Mouse (Mus musculus) erythroblast, embryonic 14.5 days (primary cell): ENCODE data around the gene Olfr111. TPM values are rescaled to one million over a fixed set of nuclear protein-coding genes. Genes with fewer than 3 reads are reported as not detected.

Experiments
- H3K27me3 ChIP-seq: 2 replicates; pipeline ENCODE4 v1.6.1; 2012; ENCODE audit warnings: inconsistent platforms; ENCODE audit not compliant: control insufficient read depth
- H3K36me3 ChIP-seq: 2 replicates; pipeline ENCODE4 v1.6.1; 2012; ENCODE audit warnings: mild to moderate bottlenecking, inconsistent platforms; ENCODE audit not compliant: control insufficient read depth
- H3K4me1 ChIP-seq: 2 replicates; pipeline ENCODE4 v1.6.1; 2012; ENCODE audit warnings: inconsistent platforms; ENCODE audit not compliant: control insufficient read depth
- H3K4me3 ChIP-seq: replicated peaks from 2 replicates; pipeline ENCODE3; 2012; ENCODE audit warnings: moderate library complexity, mild to moderate bottlenecking, inconsistent platforms
- H3K9me3 ChIP-seq: 2 replicates; pipeline ENCODE4 v1.6.1; 2012; ENCODE audit warnings: low read length, inconsistent platforms, mixed read lengths; ENCODE audit not compliant: control insufficient read depth
- GATA1 ChIP-seq: IDR thresholded peaks from 2 replicates; pipeline ENCODE4 v1.6.1; 2012; ENCODE audit warnings: low read length, inconsistent platforms, mixed read lengths
- TAL1 ChIP-seq: IDR thresholded peaks from 3 replicates; pipeline ENCODE4 v1.6.1; 2012; ENCODE audit warnings: low read length, inconsistent platforms, mixed read lengths
- polyA plus RNA-seq: library from polyadenylated mRNA; stranded (reverse); fragments of >175 nt; gene quantifications from 2 replicates; pipeline ENCODE4 v1.2.3, GENCODE M21; 2012

The Olfr111 gene
- polyA plus RNA-seq, 1 experiment = not detected

GRCm38 (mm10) chr17:37558913-37559615, 51.2 kb downstream of the Olfr111 start:
- TF ChIP-seq GATA1 = no peak
- TF ChIP-seq TAL1 = no peak
- H3K27me3 ChIP-seq = no peaks in the 10 kb centered on the region
- H3K36me3 ChIP-seq = no peaks in the 10 kb centered on the region
- H3K9me3 ChIP-seq = no peaks in the 10 kb centered on the region; the same call in 1 of the 2 replicates
- H3K4me3 ChIP-seq = no peak overlapping the region
- no peaks in the 10 kb centered on the region for H3K4me1 ChIP-seq

- Histone ChIP-seq H3K4me1 (no peaks in the 10 kb centered on the region), H3K4me3 (no peak within 1 kb of the TSS), H3K36me3 (no peaks in the 10 kb centered on the region), H3K27me3 (no peaks in the 10 kb centered on the region), H3K9me3 (no peaks in the 10 kb centered on the region)
- TF ChIP-seq GATA1 (no peak), TAL1 (no peak)
These were observed 61.5 kb downstream of the Olfr111 start, which contains the start of gene Olfr112 for GRCm38 (mm10) chr17:37569351-37569750. Gene Olfr112, minus strand, starts transcription at chr17:37569451.

GRCm38 (mm10) chr17:37577563-37577962, 69.7 kb downstream of the Olfr111 start, which contains the start of gene Olfr113:
Gene Olfr113, minus strand, starts transcription at chr17:37577663.
- Histone ChIP-seq H3K4me3 (no peak within 1 kb of the TSS), H3K36me3 (no peaks in the 10 kb centered on the region), H3K27me3 (no peaks in the 10 kb centered on the region), H3K9me3 (no peaks in the 10 kb centered on the region), H3K4me1 (no peaks in the 10 kb centered on the region)
- no peak for TF ChIP-seq TAL1
- TF ChIP-seq GATA1 = no peak

Other genes with a start within 250 kb of the Olfr111 start
- 0.06 TPM in 1 of 2 replicates, not detected in the other for gene Olfr98, start 244.3 kb upstream of the Olfr111 start, polyA plus RNA-seq
- not detected in 2 replicates for gene H2-M3, start 237.8 kb upstream of the Olfr111 start, polyA plus RNA-seq
- gene Olfr99, start 224.6 kb upstream of the Olfr111 start, polyA plus RNA-seq = not detected in 2 replicates
- gene Olfr101, start 203.7 kb upstream of the Olfr111 start, polyA plus RNA-seq = 0.02 TPM in 1 of 2 replicates, not detected in the other
- not detected in 2 replicates for gene Olfr102, start 191.0 kb upstream of the Olfr111 start, polyA plus RNA-seq
- not detected in 2 replicates for gene Olfr103, start 168.3 kb upstream of the Olfr111 start, polyA plus RNA-seq
- not detected in 2 replicates for gene Olfr104-ps, start 148.4 kb upstream of the Olfr111 start, polyA plus RNA-seq
- gene Olfr105-ps, start 129.0 kb upstream of the Olfr111 start, polyA plus RNA-seq = not detected in 2 replicates
- not detected in 2 replicates for gene Olfr106-ps, start 117.6 kb upstream of the Olfr111 start, polyA plus RNA-seq
- gene Olfr107, start 108.8 kb upstream of the Olfr111 start, polyA plus RNA-seq = not detected in 2 replicates
- not detected in 2 replicates for gene Olfr108, start 62.5 kb upstream of the Olfr111 start, polyA plus RNA-seq
- not detected in 2 replicates for gene Olfr109, start 49.1 kb upstream of the Olfr111 start, polyA plus RNA-seq
- not detected in 2 replicates for gene H2-M2, start 24.5 kb upstream of the Olfr111 start, polyA plus RNA-seq
- 0.02 TPM in 1 of 2 replicates, not detected in the other for gene Olfr110, start 15.6 kb upstream of the Olfr111 start, polyA plus RNA-seq
- not detected in 2 replicates for gene Olfr112, start 61.4 kb downstream of the Olfr111 start, polyA plus RNA-seq
- gene Olfr113, start 69.6 kb downstream of the Olfr111 start, polyA plus RNA-seq = not detected in 2 replicates
- gene Olfr114, start 84.7 kb downstream of the Olfr111 start, polyA plus RNA-seq = not detected in 2 replicates
- gene Olfr115, start 119.1 kb downstream of the Olfr111 start, polyA plus RNA-seq = not detected in 2 replicates
- gene Olfr116, start 119.2 kb downstream of the Olfr111 start, polyA plus RNA-seq = not detected in 2 replicates
- gene Olfr117, start 155.8 kb downstream of the Olfr111 start, polyA plus RNA-seq = not detected in 2 replicates
- gene Olfr118, start 159.0 kb downstream of the Olfr111 start, polyA plus RNA-seq = not detected in 2 replicates
- not detected in 2 replicates for gene Olfr119, start 188.5 kb downstream of the Olfr111 start, polyA plus RNA-seq
- not detected in 2 replicates for gene Olfr120, start 213.8 kb downstream of the Olfr111 start, polyA plus RNA-seq
- not detected in 2 replicates for gene Olfr121, start 240.8 kb downstream of the Olfr111 start, polyA plus RNA-seq